Mouse (Mus musculus) 3T3-L1 (cell line): ENCODE measurements around the gene Nudt17.
A peak's percentile ranks its signal among the peaks of the same experiment; 100 is the strongest.
"Not testable (repeated sequence)": the region's sequence is repeated elsewhere in the genome, so short reads cannot be mapped to it uniquely, and the experiment has no call there.

Source experiments
- DNase-seq: peaks from one replicate; pipeline ENCODE4 v3.0.0-alpha.2; 2015; ENCODE audit warnings: low read depth, low spot score

The Nudt17 gene

GRCm38 (mm10) chr3:96704778-96705177, 3.6 kb downstream of the Nudt17 start:
- DNase-seq = no peak

GRCm38 (mm10) chr3:96701003-96701402, 7.4 kb downstream of the Nudt17 start:
- no peak for DNase-seq

- peak; percentile 69 for DNase-seq
These were observed 8.0 kb downstream of the Nudt17 start for GRCm38 (mm10) chr3:96700376-96700775.

- DNase-seq = no peak
These were observed 9.2 kb downstream of the Nudt17 start for GRCm38 (mm10) chr3:96698993-96699690.

- DNase-seq = peak; percentile 86
These were observed 11.3 kb downstream of the Nudt17 start for GRCm38 (mm10) chr3:96696766-96697732.

GRCm38 (mm10) chr3:96696198-96696765, 12.1 kb downstream of the Nudt17 start, which contains the start of gene Pias3:
Gene Pias3 (plus strand): TSS chr3:96696384.
- DNase-seq = peak; percentile 88

- DNase-seq = no peak
These were observed 14.8 kb downstream of the Nudt17 start for GRCm38 (mm10) chr3:96693579-96693978.

- DNase-seq = peak; percentile 62
These were observed 15.9 kb downstream of the Nudt17 start for GRCm38 (mm10) chr3:96692506-96692905.

GRCm38 (mm10) chr3:96690298-96690697, 18.1 kb downstream of the Nudt17 start:
- DNase-seq = peak; percentile 29

- DNase-seq = no peak
These were observed 19.5 kb downstream of the Nudt17 start for GRCm38 (mm10) chr3:96688854-96689253.

- not testable (repeated sequence) for DNase-seq
These were observed 22.3 kb downstream of the Nudt17 start for GRCm38 (mm10) chr3:96686057-96686456.

GRCm38 (mm10) chr3:96684822-96685156, 23.6 kb downstream of the Nudt17 start:
- no peak for DNase-seq

GRCm38 (mm10) chr3:96684151-96684821, 24.1 kb downstream of the Nudt17 start:
- DNase-seq = no peak

GRCm38 (mm10) chr3:96683496-96683895, 24.9 kb downstream of the Nudt17 start:
- no peak for DNase-seq

GRCm38 (mm10) chr3:96680269-96680956, 27.9 kb downstream of the Nudt17 start:
- no peak for DNase-seq

GRCm38 (mm10) chr3:96679159-96679674, 29.1 kb downstream of the Nudt17 start:
- DNase-seq = peak; percentile 86

- no peak for DNase-seq
These were observed 29.9 kb downstream of the Nudt17 start for GRCm38 (mm10) chr3:96678456-96678855.

- peak; percentile 60 for DNase-seq
These were observed 32.7 kb downstream of the Nudt17 start for GRCm38 (mm10) chr3:96675690-96676089.

GRCm38 (mm10) chr3:96675171-96675570, 33.2 kb downstream of the Nudt17 start:
- peak; percentile 69 for DNase-seq

- DNase-seq = peak; percentile 97
These were observed 33.9 kb downstream of the Nudt17 start for GRCm38 (mm10) chr3:96674442-96674841.

GRCm38 (mm10) chr3:96673514-96673913, 34.8 kb downstream of the Nudt17 start:
- DNase-seq = no peak
